Mouse (Mus musculus) neural tube, embryonic 10.5 days (tissue): ENCODE measurements around the gene Bcl3.

Experiments used
- DNase-seq: peaks from one replicate; pipeline ENCODE4 v3.0.0-alpha.2; 2017; ENCODE audit warnings: low spot score; ENCODE audit errors: extremely low spot score

The Bcl3 gene

GRCm38 (mm10) chr7:19834055-19834454 lies 11.5 kb upstream of the Bcl3 start:
- no peak for DNase-seq

- DNase-seq = no peak
Measured at GRCm38 (mm10) chr7:19831837-19832236, 9.3 kb upstream of the Bcl3 start.

- DNase-seq = no peak
Measured at GRCm38 (mm10) chr7:19830682-19831156, 8.1 kb upstream of the Bcl3 start.

- no peak for DNase-seq
Measured at GRCm38 (mm10) chr7:19829694-19830093, 7.1 kb upstream of the Bcl3 start.

- no peak for DNase-seq
Measured at GRCm38 (mm10) chr7:19826756-19827155, 4.2 kb upstream of the Bcl3 start.

GRCm38 (mm10) chr7:19824182-19824973 lies 1.8 kb upstream of the Bcl3 start:
- peak; percentile 75 for DNase-seq

- DNase-seq = no peak
Measured at GRCm38 (mm10) chr7:19823256-19824181, 949 bp upstream of the Bcl3 start.

- DNase-seq = no peak
Measured at GRCm38 (mm10) chr7:19822193-19822592, 377 bp downstream of the Bcl3 start.

- DNase-seq = no peak
Measured at GRCm38 (mm10) chr7:19821633-19822032, 937 bp downstream of the Bcl3 start.

GRCm38 (mm10) chr7:19820347-19821048 lies 2.1 kb downstream of the Bcl3 start:
- DNase-seq = no peak

- DNase-seq = no peak
Measured at GRCm38 (mm10) chr7:19818875-19819274, 3.7 kb downstream of the Bcl3 start.

- DNase-seq = no peak
Measured at GRCm38 (mm10) chr7:19818440-19818839, 4.1 kb downstream of the Bcl3 start.

GRCm38 (mm10) chr7:19817382-19818105 lies 5.0 kb downstream of the Bcl3 start:
- DNase-seq = peak; percentile 55

GRCm38 (mm10) chr7:19816224-19816771 lies 6.3 kb downstream of the Bcl3 start:
- DNase-seq = peak; percentile 68

GRCm38 (mm10) chr7:19815296-19816223 lies 7.0 kb downstream of the Bcl3 start:
- no peak for DNase-seq

- DNase-seq = no peak
Measured at GRCm38 (mm10) chr7:19813579-19814122, 8.9 kb downstream of the Bcl3 start.

- DNase-seq = no peak
Measured at GRCm38 (mm10) chr7:19813161-19813560, 9.4 kb downstream of the Bcl3 start.

GRCm38 (mm10) chr7:19811114-19811513 lies 11.5 kb downstream of the Bcl3 start:
- no peak for DNase-seq

- no peak for DNase-seq
Measured at GRCm38 (mm10) chr7:19809369-19809768, 13.2 kb downstream of the Bcl3 start.
